In the genomic region with DNA sequence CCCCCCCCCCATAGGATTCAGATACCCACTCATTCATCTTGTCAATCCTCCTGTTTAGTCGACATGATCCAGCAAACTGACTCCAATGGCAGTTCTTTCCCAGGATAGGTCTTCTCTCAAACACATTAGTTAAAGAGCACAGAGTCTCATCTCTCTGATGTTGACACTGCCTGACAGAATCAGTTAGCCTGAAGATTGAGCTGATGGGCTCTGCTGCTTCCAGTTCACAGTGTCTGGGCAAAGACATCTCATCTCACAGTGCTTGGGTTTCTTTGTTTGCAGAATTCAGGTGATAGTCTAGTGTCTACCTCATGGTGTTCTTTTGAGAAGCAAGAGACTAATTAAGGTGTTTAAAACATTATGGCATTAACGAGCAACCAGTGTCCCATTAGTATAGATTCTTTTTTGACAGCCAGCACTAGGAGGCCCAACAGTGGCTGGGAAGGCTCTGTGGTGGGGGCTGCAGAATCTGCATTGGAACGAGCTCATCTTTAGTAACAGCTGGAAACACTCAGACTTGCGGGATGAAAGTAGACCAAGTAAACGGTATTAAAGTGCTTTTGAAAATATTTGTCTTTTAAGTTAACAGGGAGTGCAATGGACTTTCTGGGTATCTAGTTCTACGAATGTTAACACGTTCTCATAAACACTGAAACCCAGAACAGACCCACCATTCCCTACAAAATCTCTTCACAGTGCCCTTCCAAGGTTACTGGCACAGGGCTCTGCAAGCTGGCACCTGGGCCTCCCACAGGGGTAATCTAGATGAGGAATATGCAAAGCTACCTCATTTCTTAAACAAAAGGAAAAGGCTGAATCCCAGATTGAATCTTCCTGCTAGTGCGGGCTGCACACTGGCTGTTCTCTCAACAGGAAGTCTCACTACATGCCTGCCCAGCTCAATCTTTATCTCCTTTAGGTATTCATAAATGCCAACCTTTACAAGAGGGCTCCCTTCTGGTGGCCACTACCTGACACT, we compare ENCODE assay signal across 15 mouse cellular contexts. TPM values are rescaled to one million over a fixed set of nuclear protein-coding genes. Genes with fewer than 3 reads are reported as not detected.
DNase-seq lines count a peak whose midpoint lies in the region; ATAC-seq and TF ChIP-seq lines count a peak whose summit lies in the region.
"Had no signal": no experiment of that assay in that cellular context is flagged by ENCODE, and none has a peak within 500 bp of the region (broad histone marks: within the 10 kb centered on the region; RNA-seq: fewer than 3 reads in every experiment).

No protein-coding gene starts in this region.

- no peaks in the 10 kb centered on the region for H3K9me3 ChIP-seq in hindbrain, embryonic 16.5 days (ENCODE audit: control insufficient read depth, low read length)
- no peaks in the 10 kb centered on the region for H3K9me3 ChIP-seq in hindbrain, embryonic 12.5 days (replicated peaks)
- no peaks in the 10 kb centered on the region for H3K9me3 ChIP-seq in kidney, postnatal 0 days (replicated peaks; ENCODE audit: low read length)
- no peaks in the 10 kb centered on the region for H3K9me3 ChIP-seq in stomach, embryonic 14.5 days (ENCODE audit: control insufficient read depth, low read depth, low read length)
- H3K9me3 ChIP-seq in stomach, postnatal 0 days (ENCODE audit: control insufficient read depth, low read length): no peaks in the 10 kb centered on the region
- H3K9me3 ChIP-seq: embryonic facial prominence, embryonic 13.5 days; forebrain, embryonic 12.5 days; heart, embryonic 15.5 days; hindbrain, embryonic 15.5 days had no signal

- no peak for TF ChIP-seq CTCF in kidney, postnatal 0 days (IDR thresholded peaks at IDR 0.05; ENCODE audit: low read depth)
- no peak for TF ChIP-seq CTCF in stomach, postnatal 0 days (IDR thresholded peaks at IDR 0.05; ENCODE audit: low read depth)

- no peak overlapping the region for H3K27ac ChIP-seq in hindbrain, embryonic 16.5 days (ENCODE audit: low read depth, low read length)
- H3K27ac ChIP-seq in hindbrain, embryonic 12.5 days: no peak overlapping the region
- H3K27ac ChIP-seq in kidney, postnatal 0 days: no peak overlapping the region
- H3K27ac ChIP-seq in stomach, embryonic 14.5 days (ENCODE audit: low read length): peak overlapping the region; percentile 61; the same call in 1 of the 2 replicates
- no peak overlapping the region for H3K27ac ChIP-seq in stomach, postnatal 0 days (replicated peaks)
- H3K27ac ChIP-seq: embryonic facial prominence, embryonic 13.5 days; forebrain, embryonic 12.5 days; heart, adult 2 months; heart, embryonic 15.5 days; hindbrain, embryonic 15.5 days had no signal

- no peaks in the 10 kb centered on the region for H3K27me3 ChIP-seq in hindbrain, embryonic 16.5 days (replicated peaks; ENCODE audit: control insufficient read depth, insufficient read depth, low read length)
- H3K27me3 ChIP-seq in hindbrain, embryonic 12.5 days: no peaks in the 10 kb centered on the region
- no peaks in the 10 kb centered on the region for H3K27me3 ChIP-seq in kidney, postnatal 0 days (ENCODE audit: insufficient read depth, low read length)
- H3K27me3 ChIP-seq in stomach, embryonic 14.5 days (ENCODE audit: control insufficient read depth, insufficient read depth, low read length): no peaks in the 10 kb centered on the region
- H3K27me3 ChIP-seq in stomach, postnatal 0 days (ENCODE audit: control insufficient read depth, insufficient read depth, low read length): no peaks in the 10 kb centered on the region
- H3K27me3 ChIP-seq: embryonic facial prominence, embryonic 13.5 days; forebrain, embryonic 12.5 days; heart, embryonic 15.5 days; hindbrain, embryonic 15.5 days; Patski had no signal

- no peaks in the 10 kb centered on the region for H3K4me1 ChIP-seq in hindbrain, embryonic 16.5 days (ENCODE audit: control insufficient read depth, insufficient read depth, low read depth, low read length)
- H3K4me1 ChIP-seq in hindbrain, embryonic 12.5 days: no peaks in the 10 kb centered on the region
- H3K4me1 ChIP-seq in kidney, postnatal 0 days (replicated peaks; ENCODE audit: insufficient read depth, low read length): no peaks in the 10 kb centered on the region
- H3K4me1 ChIP-seq in stomach, embryonic 14.5 days (ENCODE audit: control insufficient read depth, insufficient read depth, low read length): peaks cover 11% of the 10 kb centered on the region; the same call in 1 of the 2 replicates
- 0 out of 2 replicates have a peak, but pooled peaks cover 2% of the 10 kb centered on the region for H3K4me1 ChIP-seq in stomach, postnatal 0 days (replicated peaks; ENCODE audit: control insufficient read depth, insufficient read depth)
- H3K4me1 ChIP-seq: forebrain, embryonic 12.5 days; heart, embryonic 15.5 days; hindbrain, embryonic 15.5 days had no signal

- peak; percentile 57 for DNase-seq in kidney, postnatal 0 days (ENCODE audit: low spot score)
- DNase-seq in kidney, postnatal 14 days: no peak
- DNase-seq in stomach, postnatal 0 days (ENCODE audit: low spot score): no peak
- no peak for DNase-seq in adrenal gland, adult 18-20 months (ENCODE audit: low spot score in 2 of 2)
- DNase-seq: gastrocnemius, postnatal 14 days; heart, adult 2 months had no signal

- 71% methylated on average over 8 of the region's 8 CpGs for WGBS in hindbrain, embryonic 16.5 days
- WGBS in hindbrain, embryonic 12.5 days: 74% methylated on average over 8 of the region's 8 CpGs
- 50% methylated on average over 8 of the region's 8 CpGs for WGBS in kidney, postnatal 0 days
- 36% methylated on average over 8 of the region's 8 CpGs for WGBS in stomach, embryonic 14.5 days
- WGBS in stomach, postnatal 0 days: 39% methylated on average over 8 of the region's 8 CpGs

- H3K9ac ChIP-seq in hindbrain, embryonic 16.5 days (ENCODE audit: low read depth, low read length): no peak overlapping the region
- no peak overlapping the region for H3K9ac ChIP-seq in hindbrain, embryonic 12.5 days
- no peak overlapping the region for H3K9ac ChIP-seq in kidney, postnatal 0 days (ENCODE audit: low read depth, low read length)
- H3K9ac ChIP-seq in stomach, embryonic 14.5 days (replicated peaks; ENCODE audit: low read depth, low read length): no peak overlapping the region
- no peak overlapping the region for H3K9ac ChIP-seq in stomach, postnatal 0 days (ENCODE audit: low read length)
- H3K9ac ChIP-seq: embryonic facial prominence, embryonic 13.5 days; forebrain, embryonic 12.5 days; heart, embryonic 15.5 days; hindbrain, embryonic 15.5 days had no signal

- ATAC-seq in hindbrain, embryonic 16.5 days: peak; percentile 69
- no peak for ATAC-seq in hindbrain, embryonic 12.5 days (ENCODE audit: low FRiP score)
- ATAC-seq in kidney, postnatal 0 days (replicated peaks; ENCODE audit: low FRiP score, low read depth): no peak
- ATAC-seq in stomach, embryonic 14.5 days (ENCODE audit: insufficient number of reproducible peaks, insufficient read depth, low FRiP score, low read depth): peak; percentile 61; the same call in 1 of the 2 replicates
- no peak for ATAC-seq in stomach, postnatal 0 days (ENCODE audit: low FRiP score, low TSS enrichment)
- ATAC-seq: Patski had no signal

- 0 out of 2 replicates have a peak, but pooled peaks cover 2% of the 10 kb centered on the region for H3K36me3 ChIP-seq in hindbrain, embryonic 16.5 days (ENCODE audit: control insufficient read depth, insufficient read depth, low read length)
- H3K36me3 ChIP-seq in hindbrain, embryonic 12.5 days: no peaks in the 10 kb centered on the region
- H3K36me3 ChIP-seq in kidney, postnatal 0 days (ENCODE audit: insufficient read depth, low read length): no peaks in the 10 kb centered on the region
- no peaks in the 10 kb centered on the region for H3K36me3 ChIP-seq in stomach, embryonic 14.5 days (ENCODE audit: control insufficient read depth, insufficient read depth, low read length)
- H3K36me3 ChIP-seq in stomach, postnatal 0 days (ENCODE audit: control insufficient read depth, insufficient read depth, low read length): no peaks in the 10 kb centered on the region
- H3K36me3 ChIP-seq: embryonic facial prominence, embryonic 13.5 days; forebrain, embryonic 12.5 days; heart, embryonic 15.5 days had no signal

- no peak overlapping the region for H3K4me3 ChIP-seq in hindbrain, embryonic 16.5 days (ENCODE audit: low read length)
- no peak overlapping the region for H3K4me3 ChIP-seq in hindbrain, embryonic 12.5 days
- no peak overlapping the region for H3K4me3 ChIP-seq in kidney, postnatal 0 days (replicated peaks; ENCODE audit: low read depth, low read length)
- no peak overlapping the region for H3K4me3 ChIP-seq in stomach, embryonic 14.5 days (ENCODE audit: low read depth, low read length)
- no peak overlapping the region for H3K4me3 ChIP-seq in stomach, postnatal 0 days (ENCODE audit: low read depth, low read length)
- H3K4me3 ChIP-seq: embryonic facial prominence, embryonic 13.5 days; forebrain, embryonic 12.5 days; heart, adult 2 months; heart, embryonic 15.5 days; hindbrain, embryonic 15.5 days had no signal

- no peak for TF ChIP-seq EP300 in stomach, postnatal 0 days (optimal IDR thresholded peaks at IDR 0.05)

- H3K4me2 ChIP-seq in hindbrain, embryonic 16.5 days (ENCODE audit: low read length): no peak overlapping the region
- no peak overlapping the region for H3K4me2 ChIP-seq in hindbrain, embryonic 12.5 days (replicated peaks)
- H3K4me2 ChIP-seq in kidney, postnatal 0 days (ENCODE audit: low read length): no peak overlapping the region
- peak overlapping the region; percentile 14; the same call in 1 of the 2 replicates for H3K4me2 ChIP-seq in stomach, embryonic 14.5 days (replicated peaks; ENCODE audit: low read depth, low read length)
- H3K4me2 ChIP-seq in stomach, postnatal 0 days (replicated peaks; ENCODE audit: low read depth): no peak overlapping the region
- H3K4me2 ChIP-seq: embryonic facial prominence, embryonic 13.5 days; forebrain, embryonic 12.5 days; heart, embryonic 11.5 days; heart, embryonic 15.5 days; hindbrain, embryonic 15.5 days had no signal

RNA-seq across cellular contexts. Expression of a gene that starts 24.2 kb away (rescaled TPM):
- polyA plus RNA-seq in hindbrain, embryonic 16.5 days (2015; fragmentation: Nextera tagmentation; extraction: Ambion mirVana): 29.9 and 31.3 TPM in 2 replicates
- 7.9 and 9.2 TPM in 2 replicates for polyA plus RNA-seq in hindbrain, embryonic 12.5 days (2016; fragmentation: Nextera tagmentation; extraction: Ambion mirVana)
- 5.4 and 5.9 TPM in 2 replicates for polyA plus RNA-seq in kidney, postnatal 0 days (2015; fragmentation: Nextera tagmentation; extraction: Ambion mirVana)
- 5.6 and 5.8 TPM in 2 replicates for polyA plus RNA-seq in stomach, embryonic 14.5 days (2014; fragmentation: Nextera tagmentation; extraction: Ambion mirVana)
- polyA plus RNA-seq in stomach, postnatal 0 days (2015; fragmentation: Nextera tagmentation; extraction: Ambion mirVana): 1.3 and 1.6 TPM in 2 replicates
- total RNA-seq in adrenal gland, adult 18-20 months (2021): 1 to 10 TPM; 1.6 to 1.9 TPM

Comparison
In these comparisons a context has a peak if more than half of its experiments do, and no peak if none do; other contexts are left out.
1. ATAC-seq: peak in hindbrain, embryonic 16.5 days (single experiment) and stomach, embryonic 14.5 days (single experiment); none in hindbrain, embryonic 12.5 days (single experiment), kidney, postnatal 0 days (single experiment) and stomach, postnatal 0 days (single experiment).